Mouse (Mus musculus) heart, embryonic 14.5 days (tissue): ENCODE data around the gene Gipc1. TPM values are rescaled to one million over a fixed set of nuclear protein-coding genes. Genes with fewer than 3 reads are reported as not detected.

Experiments used
- ATAC-seq: fragments of 200-750 bp; cut with Nextera tagmentation; 2 replicates; pipeline ENCODE4 v1.8.0; 2017; ENCODE audit warnings: low read depth, moderate TSS enrichment; ENCODE audit not compliant: insufficient number of reproducible peaks, insufficient read depth, low FRiP score
- H3K27ac ChIP-seq, 2 experiments: fragments of 200-500 bp in 1 of 2; fragments of 300-500 bp in 1 of 2; sonication (generic) in 1 of 2; replicated peaks in 1 of 2; 2 replicates each; pipeline ENCODE4 v1.5.1; 2012 to 2014; ENCODE audit warnings: low read depth in 2 of 2, low read length in 2 of 2, control low read depth in 1 of 2, mild to moderate bottlenecking in 1 of 2, mixed read lengths in 1 of 2; ENCODE audit not compliant: control insufficient read depth in 1 of 2, insufficient read depth in 1 of 2
- H3K27me3 ChIP-seq: fragments of 300-500 bp; sonication (generic); 2 replicates; pipeline ENCODE4 v1.6.1; 2014; ENCODE audit warnings: mild to moderate bottlenecking, low read length, control low read depth; ENCODE audit not compliant: control insufficient read depth, insufficient read depth
- H3K36me3 ChIP-seq: fragments of 300-500 bp; sonication (generic); 2 replicates; pipeline ENCODE4 v1.6.1; 2014; ENCODE audit warnings: mild to moderate bottlenecking, control low read depth, low read length, mixed read lengths; ENCODE audit not compliant: control insufficient read depth, insufficient read depth
- H3K4me1 ChIP-seq, 2 experiments: fragments of 200-500 bp in 1 of 2; fragments of 300-500 bp in 1 of 2; sonication (generic) in 1 of 2; 2 replicates each; pipeline ENCODE4 v1.6.1; 2012 to 2014; ENCODE audit warnings: low read length in 2 of 2, control low read depth in 1 of 2, mixed read lengths in 1 of 2; ENCODE audit not compliant: control insufficient read depth in 2 of 2, insufficient read depth in 2 of 2
- H3K4me2 ChIP-seq: fragments of 300-500 bp; sonication (generic); 2 replicates; pipeline ENCODE4 v1.6.1; 2014; ENCODE audit warnings: mild to moderate bottlenecking, low read length
- H3K4me3 ChIP-seq, 2 experiments: fragments of 200-500 bp in 1 of 2; fragments of 300-500 bp in 1 of 2; sonication (generic) in 1 of 2; 2 replicates each; pipeline ENCODE4 v1.5.1; 2012 to 2014; ENCODE audit warnings: low read length in 2 of 2, mild to moderate bottlenecking in 2 of 2, control low read depth in 1 of 2, low read depth in 1 of 2, moderate library complexity in 1 of 2; ENCODE audit not compliant: control insufficient read depth in 1 of 2, insufficient read depth in 1 of 2
- H3K9ac ChIP-seq: fragments of 300-500 bp; sonication (generic); 2 replicates; pipeline ENCODE4 v1.6.1; 2014; ENCODE audit warnings: mild to moderate bottlenecking, low read length
- H3K9me3 ChIP-seq: fragments of 300-500 bp; sonication (generic); 2 replicates; pipeline ENCODE4 v1.6.1; 2016; ENCODE audit warnings: low read length, control low read depth; ENCODE audit not compliant: control insufficient read depth
- WGBS: fragments of 180-500 bp; shearing (Covaris S2); extraction: QIAGEN DNeasy Blood & Tissue Kit; methylation state at CpG from one replicate; pipeline ENCODE4 v1.1.7; 2014; 5-methylcytosine and 5-hydroxymethylcytosine counted together
- polyA plus RNA-seq: library from polyadenylated mRNA; unstranded; fragments of >200 nt; fragmentation: Nextera tagmentation; extraction: Ambion mirVana; gene quantifications from 2 replicates; pipeline ENCODE4 v1.2.1, GENCODE M21; 2014

The Gipc1 gene
- polyA plus RNA-seq, 1 experiment from 2014 or later: 139 TPM

DNA sequence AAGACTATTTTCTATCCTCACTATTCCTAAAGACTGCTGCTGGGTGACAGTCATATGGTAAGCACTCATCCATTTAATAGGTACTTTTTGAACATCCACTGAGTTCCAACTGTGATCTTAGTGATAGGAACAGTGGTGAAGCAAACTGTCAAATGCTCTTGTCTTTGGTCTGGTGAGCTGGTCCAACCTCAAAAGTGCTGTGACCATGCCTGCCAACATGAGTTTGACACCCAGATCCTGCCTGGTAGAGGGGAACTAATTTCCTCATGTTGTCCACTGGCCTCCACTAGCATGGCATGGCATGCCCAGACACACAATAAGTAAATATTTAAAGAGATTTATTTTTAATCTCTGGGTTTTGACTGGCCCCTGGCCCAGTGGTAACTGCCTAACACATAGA lies 35.9 kb upstream of the Gipc1 start:
- H3K27ac ChIP-seq: no peak overlapping the region
- 0 out of 2 replicates have a peak, but pooled peaks cover 4% of the 10 kb centered on the region for H3K9me3 ChIP-seq
- no peak overlapping the region for H3K4me2 ChIP-seq
- H3K4me1 ChIP-seq: no peaks in the 10 kb centered on the region
- H3K27me3 ChIP-seq: no peaks in the 10 kb centered on the region
- peaks cover 25% of the 10 kb centered on the region for H3K36me3 ChIP-seq
- no peak for ATAC-seq
- H3K9ac ChIP-seq: no peak overlapping the region
- H3K4me3 ChIP-seq: no peak overlapping the region

DNA sequence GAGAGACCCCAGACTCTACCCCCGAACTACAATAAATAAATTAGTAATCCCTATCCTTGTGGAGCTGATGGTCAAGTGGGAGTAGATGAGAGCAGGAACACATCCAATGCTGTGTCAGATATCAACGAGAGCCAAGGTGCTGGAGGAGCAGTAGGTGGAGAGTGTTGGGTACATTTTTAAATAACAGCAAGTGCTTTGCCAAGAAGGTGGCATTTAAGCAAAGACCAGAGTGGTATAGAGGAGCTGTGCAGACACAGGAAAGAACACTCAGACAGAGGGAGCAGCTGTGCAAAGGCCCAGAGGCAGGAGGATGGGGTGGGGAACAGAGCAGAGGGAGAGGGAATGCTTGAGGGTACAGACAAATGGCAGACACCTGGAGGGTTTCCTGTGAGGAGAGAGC lies 35.4 kb upstream of the Gipc1 start:
- Histone ChIP-seq H3K27ac (no peak overlapping the region), H3K4me3 (no peak overlapping the region), H3K4me2 (no peak overlapping the region), H3K27me3 (no peaks in the 10 kb centered on the region), H3K36me3 (peaks cover 20% of the 10 kb centered on the region), H3K9ac (no peak overlapping the region), H3K4me1 (peaks cover 1 to 2% of the 10 kb centered on the region in 2 experiments; a peak in 1 of 4 replicates), H3K9me3 (0 out of 2 replicates have a peak, but pooled peaks cover 4% of the 10 kb centered on the region)
- 81% methylated on average over 2 of the region's 2 CpGs for WGBS
- ATAC-seq: no peak

DNA sequence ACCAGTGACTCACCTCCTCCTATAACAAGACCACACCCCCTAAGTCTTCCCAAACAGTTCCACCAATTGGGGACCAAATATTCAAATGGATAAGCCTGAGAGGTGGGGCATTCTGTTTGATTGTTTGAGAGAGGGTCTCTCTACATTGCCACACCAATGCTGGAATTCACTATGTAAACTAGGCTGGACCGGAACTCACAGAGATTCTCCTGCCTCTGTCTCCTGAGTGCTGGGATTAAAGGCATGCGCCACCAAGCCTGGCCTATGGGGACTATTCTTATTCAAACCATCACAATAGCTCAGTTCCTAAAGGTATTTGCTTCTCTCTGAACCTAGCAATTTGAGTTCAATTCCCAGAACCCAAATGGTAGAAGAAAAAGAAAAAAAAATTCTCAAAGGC lies 33.9 kb upstream of the Gipc1 start:
- Histone ChIP-seq H3K36me3 (peaks cover 6% of the 10 kb centered on the region), H3K4me1 (peaks cover 3% of the 10 kb centered on the region in 2 experiments; a peak in 1 of 4 replicates), H3K9ac (no peak overlapping the region), H3K4me2 (no peak overlapping the region), H3K27ac (no peak overlapping the region), H3K9me3 (0 out of 2 replicates have a peak, but pooled peaks cover 4% of the 10 kb centered on the region), H3K27me3 (no peaks in the 10 kb centered on the region), H3K4me3 (no peak overlapping the region)
- ATAC-seq: no peak
- 90% methylated on average over 2 of the region's 2 CpGs for WGBS

DNA sequence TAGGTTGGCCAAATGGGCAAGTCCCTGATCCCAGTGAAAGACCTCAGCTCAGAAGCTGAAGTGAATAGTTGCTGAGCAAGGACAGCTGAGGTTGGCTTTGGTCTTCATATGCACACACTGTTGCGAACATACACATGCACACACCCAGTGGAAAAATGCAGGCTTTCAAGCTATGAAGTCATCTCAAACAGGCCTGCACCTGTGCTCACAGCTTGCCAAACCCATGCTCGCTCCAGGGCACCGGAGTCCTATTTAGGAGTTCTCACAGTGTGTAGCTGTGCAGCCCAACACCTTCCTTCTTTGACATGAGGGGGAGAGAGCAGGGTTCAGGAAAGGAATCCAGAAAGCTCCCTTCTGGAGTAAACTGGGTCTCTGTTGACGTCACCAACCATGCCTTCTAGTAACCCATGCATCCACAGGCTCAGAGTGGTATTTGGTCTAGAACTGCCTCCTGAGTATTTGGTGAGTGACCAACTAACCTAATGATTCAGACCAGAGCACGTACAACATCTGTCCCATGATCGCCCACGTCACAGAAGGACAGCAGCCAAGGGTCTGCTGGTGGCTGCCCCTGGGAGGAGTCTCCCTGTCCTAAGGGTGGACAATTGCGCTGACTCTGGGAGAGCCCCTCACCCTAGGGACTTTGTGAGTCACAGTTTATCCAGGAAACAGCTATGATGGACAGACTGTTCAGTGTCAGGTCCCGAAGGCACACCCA lies 32.8 kb upstream of the Gipc1 start:
- H3K4me3 ChIP-seq: no peak overlapping the region
- 0 out of 2 replicates have a peak, but pooled peaks cover 4% of the 10 kb centered on the region for H3K9me3 ChIP-seq
- no peak overlapping the region for H3K9ac ChIP-seq
- H3K4me2 ChIP-seq: no peak overlapping the region
- H3K36me3 ChIP-seq: no peaks in the 10 kb centered on the region
- H3K27ac ChIP-seq: no peak overlapping the region
- 84% methylated on average over 9 of the region's 9 CpGs for WGBS
- no peak for ATAC-seq
- H3K4me1 ChIP-seq: peaks cover 3% of the 10 kb centered on the region in 2 experiments; a peak in 1 of 4 replicates
- H3K27me3 ChIP-seq: no peaks in the 10 kb centered on the region

DNA sequence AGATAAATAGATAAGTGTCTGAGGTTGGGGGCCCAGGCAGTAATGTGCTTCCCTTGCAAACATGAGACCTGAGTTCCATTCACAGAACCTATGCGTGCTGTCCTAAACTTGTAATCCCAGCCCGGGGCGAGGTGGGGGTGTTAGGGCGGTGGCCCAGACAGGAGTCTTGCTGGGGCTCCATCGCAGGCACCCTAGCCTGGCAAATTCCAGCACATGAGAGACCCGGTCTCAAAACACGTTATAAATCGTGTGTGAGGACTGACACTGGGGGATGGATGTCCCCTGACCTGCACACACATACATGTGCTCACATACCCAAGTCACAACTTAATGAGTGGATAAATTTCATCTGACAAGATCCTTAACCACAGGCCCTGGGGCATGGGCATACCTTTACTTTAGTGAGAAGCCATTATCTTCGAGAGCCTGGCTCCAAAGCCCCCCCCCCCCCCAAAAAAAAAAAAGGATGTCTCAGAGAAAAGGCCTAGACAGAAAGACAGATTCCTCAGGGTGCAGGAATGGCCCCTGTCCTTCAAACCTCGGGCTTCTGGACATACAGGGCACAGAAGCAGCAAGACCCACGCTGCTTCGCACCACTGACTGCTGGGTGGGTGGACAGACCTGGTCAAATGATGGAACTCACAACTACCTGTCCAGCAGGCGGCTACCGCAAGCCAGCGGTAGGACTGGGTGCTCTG lies 30.6 kb upstream of the Gipc1 start:
- H3K9ac ChIP-seq: peak overlapping the region; percentile 54
- peak overlapping the region; percentile 31 to 36 for H3K4me3 ChIP-seq
- peaks cover 3% of the 10 kb centered on the region in 2 experiments; a peak in 1 of 4 replicates for H3K4me1 ChIP-seq
- ATAC-seq: no peak
- no peak overlapping the region for H3K27ac ChIP-seq
- no peaks in the 10 kb centered on the region for H3K36me3 ChIP-seq
- 0 out of 2 replicates have a peak, but pooled peaks cover 4% of the 10 kb centered on the region for H3K9me3 ChIP-seq
- H3K4me2 ChIP-seq: peak overlapping the region; percentile 73
- WGBS: 56% methylated on average over 15 of the region's 15 CpGs
- no peaks in the 10 kb centered on the region for H3K27me3 ChIP-seq

DNA sequence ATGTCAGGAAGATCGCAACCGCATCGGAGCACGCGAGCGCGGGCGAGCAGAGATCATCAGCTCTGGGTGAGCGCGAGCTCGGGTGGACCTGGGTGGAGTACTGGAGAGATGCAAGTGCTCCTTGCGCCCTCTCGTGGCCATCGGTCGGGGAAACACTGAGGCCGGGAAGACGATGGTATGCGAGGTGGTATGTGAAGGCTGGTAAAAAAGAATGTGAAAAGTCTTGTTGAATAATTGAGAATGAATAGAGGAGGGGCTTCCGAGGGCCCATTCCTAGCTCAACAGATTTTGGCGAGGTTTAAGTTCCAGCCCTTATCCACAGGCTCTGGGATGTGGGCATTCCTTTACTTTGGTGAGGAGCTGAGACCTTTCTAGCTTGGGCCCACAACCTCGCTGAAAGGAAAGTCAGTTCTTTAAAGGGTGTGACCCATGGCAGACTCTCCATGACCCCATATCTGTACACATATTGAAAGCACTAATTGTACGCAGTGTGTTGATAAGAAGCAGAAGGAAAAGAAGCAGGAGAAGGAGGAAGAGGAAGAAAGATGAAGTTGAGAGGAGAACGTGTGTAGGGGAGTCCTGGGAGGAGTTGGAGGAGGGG lies 30.0 kb upstream of the Gipc1 start:
- 0 out of 2 replicates have a peak, but pooled peaks cover 4% of the 10 kb centered on the region for H3K9me3 ChIP-seq

DNA sequence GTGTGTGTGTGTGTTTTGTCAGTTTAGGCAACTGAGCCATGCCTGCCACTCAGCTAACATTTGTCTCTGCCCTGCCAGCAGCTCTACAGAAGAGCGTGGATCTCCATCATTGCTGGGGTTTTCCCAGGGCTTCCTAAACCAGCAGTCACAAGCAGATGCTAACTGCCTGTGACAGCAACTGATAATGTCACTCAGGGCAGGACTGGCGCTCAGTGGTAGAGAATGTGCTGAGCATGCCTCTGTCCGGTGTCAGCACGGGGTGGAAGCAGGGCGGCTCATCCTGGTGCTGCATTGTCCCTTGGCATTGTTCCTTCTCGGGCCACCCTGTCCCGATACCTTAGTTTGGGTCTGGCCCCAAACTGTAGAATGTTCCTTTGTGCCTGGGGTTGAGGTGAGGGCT lies 28.9 kb upstream of the Gipc1 start:
- no peak overlapping the region for H3K9ac ChIP-seq
- H3K27ac ChIP-seq: no peak overlapping the region
- H3K4me1 ChIP-seq: peaks cover 3% of the 10 kb centered on the region in 2 experiments; a peak in 1 of 4 replicates
- H3K9me3 ChIP-seq: 0 out of 2 replicates have a peak, but pooled peaks cover under 1% of the 10 kb centered on the region
- ATAC-seq: no peak
- no peak overlapping the region for H3K4me3 ChIP-seq
- 53% methylated on average over 7 of the region's 7 CpGs for WGBS
- no peak overlapping the region for H3K4me2 ChIP-seq
- no peaks in the 10 kb centered on the region for H3K27me3 ChIP-seq
- no peaks in the 10 kb centered on the region for H3K36me3 ChIP-seq

More for the DNA sequence above, 30.0 kb upstream of the Gipc1 start:
- Histone ChIP-seq H3K36me3 (no peaks in the 10 kb centered on the region), H3K4me1 (peaks cover 3% of the 10 kb centered on the region in 2 experiments; a peak in 1 of 4 replicates), H3K4me3 (peak overlapping the region; percentile 31 to 36), H3K27me3 (no peaks in the 10 kb centered on the region), H3K9ac (peak overlapping the region; percentile 54), H3K4me2 (peak overlapping the region; percentile 73), H3K27ac (no peak overlapping the region)
- no peak for ATAC-seq
- WGBS: 8% methylated on average over 23 of the region's 23 CpGs
